Mouse (Mus musculus) lung, embryonic 14.5 days (tissue): Measurements from ENCODE around the gene Pigv. TPM values are rescaled to one million over a fixed set of nuclear protein-coding genes. Genes with fewer than 3 reads are reported as not detected.

Experiments
- ATAC-seq: fragments of 200-750 bp; cut with Nextera tagmentation; 2 replicates; pipeline ENCODE4 v1.8.0; 2017; ENCODE audit warnings: mild to moderate bottlenecking, moderate TSS enrichment, moderate library complexity; ENCODE audit not compliant: insufficient read depth
- DNase-seq: peaks from one replicate; pipeline ENCODE4 v3.0.0-alpha.2; 2015
- H3K27ac ChIP-seq: fragments of 300-500 bp; sonication (generic); 2 replicates; pipeline ENCODE4 v1.5.1; 2014; ENCODE audit warnings: low read depth, mild to moderate bottlenecking, moderate library complexity
- H3K27me3 ChIP-seq: fragments of 300-500 bp; sonication (generic); 2 replicates; pipeline ENCODE4 v1.6.1; 2014; ENCODE audit warnings: low read length, control low read depth; ENCODE audit not compliant: insufficient read depth
- H3K36me3 ChIP-seq: fragments of 300-500 bp; sonication (generic); 2 replicates; pipeline ENCODE4 v1.6.1; 2014; ENCODE audit warnings: control low read depth; ENCODE audit not compliant: insufficient read depth
- H3K4me1 ChIP-seq: fragments of 300-500 bp; sonication (generic); 2 replicates; pipeline ENCODE4 v1.6.1; 2014; ENCODE audit warnings: antibody characterized with exemption, control low read depth; ENCODE audit not compliant: insufficient read depth
- H3K4me2 ChIP-seq: fragments of 300-500 bp; sonication (generic); 2 replicates; pipeline ENCODE4 v1.6.1; 2014; ENCODE audit warnings: mild to moderate bottlenecking
- H3K4me3 ChIP-seq: fragments of 300-500 bp; sonication (generic); 2 replicates; pipeline ENCODE4 v1.5.1; 2014; ENCODE audit warnings: low read depth, low read length
- H3K9ac ChIP-seq: fragments of 300-500 bp; sonication (generic); 2 replicates; pipeline ENCODE4 v1.6.1; 2014
- H3K9me3 ChIP-seq: fragments of 300-500 bp; sonication (generic); 2 replicates; pipeline ENCODE4 v1.6.1; 2016; ENCODE audit warnings: low read depth, low read length, control low read depth
- CTCF ChIP-seq: IDR thresholded peaks from 2 replicates; pipeline ENCODE4 v1.5.1; 2016; ENCODE audit warnings: antibody characterized with exemption, low read depth
- WGBS: fragments of 180-500 bp; shearing (Covaris S2); extraction: QIAGEN DNeasy Blood & Tissue Kit; methylation state at CpG from one replicate; pipeline ENCODE4 v1.1.7; 2014; 5-methylcytosine and 5-hydroxymethylcytosine counted together
- polyA plus RNA-seq: library from polyadenylated mRNA; unstranded; fragments of >200 nt; fragmentation: Nextera tagmentation; extraction: Ambion mirVana; gene quantifications from 2 replicates; pipeline ENCODE4 v1.2.1, GENCODE M21; 2014

The Pigv gene
- polyA plus RNA-seq, 1 experiment from 2014 or later, result 14.5 TPM

- Histone ChIP-seq H3K9ac (peak overlapping the region; percentile 74), H3K36me3 (peaks cover 11% of the 10 kb centered on the region), H3K4me3 (peak overlapping the region; percentile 72), H3K4me2 (peak overlapping the region; percentile 90), H3K4me1 (peaks cover 37% of the 10 kb centered on the region), H3K27ac (peak overlapping the region; percentile 99), H3K27me3 (no peaks in the 10 kb centered on the region), H3K9me3 (no peaks in the 10 kb centered on the region)
- TF ChIP-seq CTCF, result no peak
- ATAC-seq (no peak), DNase-seq (peak; percentile 73)
- WGBS, result 16% methylated on average over 10 of the region's 10 CpGs
These were observed 1.4 kb upstream of the Pigv start for GRCm38 (mm10) chr4:133673666-133674330.

GRCm38 (mm10) chr4:133672845-133673647, 599 bp upstream of the Pigv start:
- H3K4me1 ChIP-seq, result peaks cover 37% of the 10 kb centered on the region
- no peak for ATAC-seq
- under 1% methylated on average over 24 of the region's 24 CpGs for WGBS

GRCm38 (mm10) chr4:133671184-133671880, 1.1 kb downstream of the Pigv start:
- ATAC-seq, result no peak
- H3K27me3 ChIP-seq, result no peaks in the 10 kb centered on the region
- WGBS, result 4% methylated on average over 13 of the region's 13 CpGs

More at GRCm38 (mm10) chr4:133672845-133673647, 599 bp upstream of the Pigv start:
- Histone ChIP-seq H3K27ac (peak overlapping the region; percentile 99), H3K4me2 (peak overlapping the region; percentile 90), H3K9ac (peak overlapping the region; percentile 74), H3K4me3 (peak overlapping the region; percentile 72), H3K9me3 (no peaks in the 10 kb centered on the region), H3K36me3 (0 out of 2 replicates have a peak, but pooled peaks cover 7% of the 10 kb centered on the region), H3K27me3 (no peaks in the 10 kb centered on the region)
- DNase-seq, result peak; percentile 71
- TF ChIP-seq CTCF, result no peak

GRCm38 (mm10) chr4:133669652-133670210, 2.7 kb downstream of the Pigv start:
- Histone ChIP-seq H3K4me2 (no peak overlapping the region), H3K27me3 (no peaks in the 10 kb centered on the region), H3K9ac (no peak overlapping the region), H3K4me1 (peaks cover 18% of the 10 kb centered on the region), H3K27ac (no peak overlapping the region), H3K9me3 (no peaks in the 10 kb centered on the region), H3K4me3 (no peak overlapping the region), H3K36me3 (0 out of 2 replicates have a peak, but pooled peaks cover 17% of the 10 kb centered on the region)
- ATAC-seq, result no peak
- peak; percentile 57 for DNase-seq
- 44% methylated on average over 6 of the region's 6 CpGs for WGBS
- TF ChIP-seq CTCF, result peak; percentile 47

More at GRCm38 (mm10) chr4:133671184-133671880, 1.1 kb downstream of the Pigv start:
- H3K4me1 ChIP-seq, result peaks cover 29% of the 10 kb centered on the region
- H3K9me3 ChIP-seq, result no peaks in the 10 kb centered on the region
- peak overlapping the region; percentile 90 for H3K4me2 ChIP-seq
- peak overlapping the region; percentile 74 for H3K9ac ChIP-seq
- peak; percentile 92 for TF ChIP-seq CTCF
- peak overlapping the region; percentile 72 for H3K4me3 ChIP-seq
- 0 out of 2 replicates have a peak, but pooled peaks cover 12% of the 10 kb centered on the region for H3K36me3 ChIP-seq
- peak overlapping the region; percentile 99 for H3K27ac ChIP-seq
- DNase-seq, result peak; percentile 94

- no peak for TF ChIP-seq CTCF
- ATAC-seq, result no peak
- H3K4me3 ChIP-seq, result no peak overlapping the region
These were observed 3.9 kb downstream of the Pigv start for GRCm38 (mm10) chr4:133668537-133668936.

GRCm38 (mm10) chr4:133666199-133666598, 6.2 kb downstream of the Pigv start:
- Histone ChIP-seq H3K4me1 (peaks cover 7% of the 10 kb centered on the region; the same call in 1 of the 2 replicates), H3K27ac (no peak overlapping the region), H3K9ac (no peak overlapping the region), H3K4me3 (no peak overlapping the region), H3K9me3 (no peaks in the 10 kb centered on the region), H3K4me2 (no peak overlapping the region), H3K27me3 (no peaks in the 10 kb centered on the region), H3K36me3 (peaks cover 31% of the 10 kb centered on the region; the same call in 1 of the 2 replicates)
- WGBS, result 76% methylated on average over 6 of the region's 6 CpGs
- no peak for TF ChIP-seq CTCF
- ATAC-seq, result no peak
- no peak for DNase-seq

More at GRCm38 (mm10) chr4:133668537-133668936, 3.9 kb downstream of the Pigv start:
- Histone ChIP-seq H3K36me3 (peaks cover 21% of the 10 kb centered on the region; the same call in 1 of the 2 replicates), H3K4me1 (peaks cover 9% of the 10 kb centered on the region), H3K9ac (no peak overlapping the region), H3K9me3 (no peaks in the 10 kb centered on the region), H3K27me3 (no peaks in the 10 kb centered on the region), H3K4me2 (no peak overlapping the region), H3K27ac (no peak overlapping the region)
- no peak for DNase-seq
- WGBS, result 67% methylated on average over 3 of the region's 3 CpGs
